Mouse (Mus musculus) thymus, adult 18-20 months (tissue): ENCODE measurements at regions not wholly inside any gene's neighbourhood (a gene's known extent, or its start where the extent isn't known, plus 50 kb on each side); places are given as distances from the start of the nearest gene placed in this dataset.

ENCODE experiments used
- DNase-seq, 2 experiments: peaks; one replicate each; pipeline ENCODE4 v3.0.0; 2022; ENCODE audit warnings: mixed read lengths in 2 of 2

DNA sequence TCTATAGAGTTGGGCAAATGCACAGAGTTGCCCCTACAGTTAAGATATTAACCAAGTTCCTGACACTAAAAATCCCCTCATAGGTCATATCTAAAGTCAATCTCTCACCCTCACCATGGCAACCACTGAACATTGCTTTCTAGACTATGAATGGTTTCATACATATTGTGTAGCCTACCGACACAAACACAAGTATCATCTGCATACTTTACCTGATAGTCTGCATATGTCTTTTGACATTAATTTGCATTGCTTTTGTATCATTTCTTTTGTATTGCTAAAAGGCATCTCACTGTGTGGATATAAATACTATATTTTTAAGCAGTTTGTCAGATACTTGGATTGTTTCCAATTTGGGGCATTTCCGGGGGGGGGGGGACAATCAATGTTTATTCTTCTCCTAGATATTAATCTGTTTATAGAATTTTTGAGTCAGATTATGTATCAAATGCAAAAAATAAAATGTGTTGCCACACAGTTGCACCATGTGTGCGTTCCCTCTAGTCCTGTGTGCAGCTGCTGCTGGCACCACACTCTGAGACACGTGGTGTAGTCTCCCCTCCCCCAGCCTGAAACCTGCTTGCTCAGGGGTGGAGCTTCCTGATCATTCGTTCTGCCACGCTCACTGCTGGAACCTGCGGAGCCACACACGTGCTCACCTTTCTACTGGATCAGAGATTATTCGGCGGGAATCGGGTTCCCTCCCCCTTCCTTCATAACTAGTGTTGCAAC is 94.7 kb upstream of the Mapk10 start:
- no peak for DNase-seq

- DNase-seq: no peak
These were observed 93.8 kb upstream of the Mapk10 start for GRCm38 (mm10) chr5:103304975-103305374.

DNA sequence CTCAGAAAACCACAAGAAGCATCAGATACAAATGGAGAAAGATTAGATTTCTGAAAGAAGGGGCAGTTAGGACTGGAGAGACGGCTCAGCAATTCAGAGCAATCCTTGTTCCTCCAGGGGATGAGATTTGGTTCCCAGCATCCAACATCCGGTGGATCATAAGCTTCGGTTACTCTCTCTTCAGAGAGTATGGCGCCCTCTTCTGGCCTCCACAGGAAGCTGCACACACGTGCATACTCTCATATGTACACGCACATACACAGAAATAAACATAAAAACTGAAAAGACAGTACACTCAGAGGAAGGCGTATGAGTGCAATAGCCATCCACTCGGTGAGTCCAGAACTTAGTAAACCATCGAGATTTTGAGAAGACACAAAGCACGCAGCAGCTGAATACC is 91.6 kb upstream of the Mapk10 start:
- DNase-seq: no peak

GRCm38 (mm10) chr5:103301303-103301702 is 90.2 kb upstream of the Mapk10 start:
- DNase-seq: no peak

DNA sequence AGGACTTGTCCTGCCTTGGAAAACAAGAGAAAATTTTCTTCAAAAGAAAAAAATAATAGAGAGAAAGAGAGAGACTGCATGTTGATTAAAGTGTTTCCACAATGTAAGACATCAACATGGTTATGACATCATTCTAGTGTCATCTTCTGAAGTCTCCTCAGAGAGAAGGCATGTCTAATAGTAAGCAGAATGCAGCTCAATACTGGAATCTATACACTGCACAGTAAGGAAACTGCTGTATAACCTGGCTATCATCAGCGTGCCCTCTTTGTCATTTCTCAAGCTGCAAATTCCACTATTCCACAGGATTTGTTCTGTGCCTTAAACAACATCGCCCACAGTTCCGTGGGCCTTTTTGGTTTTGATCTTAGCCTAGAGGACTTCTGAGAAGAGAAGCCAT is 82.8 kb upstream of the Mapk10 start:
- no peak for DNase-seq

- DNase-seq: no peak
These were observed 80.6 kb upstream of the Mapk10 start for GRCm38 (mm10) chr5:103291691-103292090.

- DNase-seq: no peak
These were observed 80.1 kb upstream of the Mapk10 start for GRCm38 (mm10) chr5:103291219-103291618.

DNA sequence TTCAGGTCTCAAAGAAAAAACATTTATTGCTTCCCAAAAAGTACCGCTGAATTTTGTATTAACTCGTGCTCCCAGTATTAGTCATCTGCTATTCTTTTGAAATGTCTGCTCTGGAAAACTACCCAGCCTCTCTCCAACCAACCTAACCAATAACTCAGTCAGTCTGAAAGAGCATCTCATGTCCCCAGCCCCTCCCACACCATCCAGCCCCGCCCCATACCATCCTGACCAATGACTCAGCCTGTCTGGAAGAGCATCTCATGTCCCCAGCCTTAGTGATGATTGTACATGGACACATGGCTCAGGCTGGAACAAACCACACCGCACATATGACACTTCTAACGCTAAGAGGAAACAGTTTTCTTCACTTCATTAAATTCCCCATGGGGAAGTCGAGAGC is 58.1 kb upstream of the Mapk10 start:
- no peak for DNase-seq

- no peak for DNase-seq
These were observed 53.8 kb upstream of the Mapk10 start for GRCm38 (mm10) chr5:103264903-103265302.

GRCm38 (mm10) chr5:103261406-103261805 is 50.3 kb upstream of the Mapk10 start:
- DNase-seq: no peak
